ENCODE assay signal across 19 mouse cellular contexts in genomic region chr7:129966771-129967170, GRCm38 (mm10).
DNase-seq lines count a peak whose midpoint lies in the region; ATAC-seq and TF ChIP-seq lines count a peak whose summit lies in the region.
"Had no signal": no experiment of that assay in that cellular context is flagged by ENCODE, and none has a peak within 500 bp of the region (broad histone marks: within the 10 kb centered on the region; RNA-seq: fewer than 3 reads in every experiment).

No protein-coding gene starts in this region.

- ATAC-seq in forebrain, embryonic 14.5 days: no peak
- no peak for ATAC-seq in forebrain, embryonic 12.5 days (ENCODE audit: low FRiP score)
- ATAC-seq in midbrain, embryonic 11.5 days (ENCODE audit: low FRiP score): no peak
- ATAC-seq: hindbrain, embryonic 16.5 days; midbrain, embryonic 15.5 days had no signal

- H3K4me3 ChIP-seq in forebrain, embryonic 14.5 days (ENCODE audit: low read depth, low read length): no peak overlapping the region
- H3K4me3 ChIP-seq in forebrain, embryonic 12.5 days (replicated peaks): no peak overlapping the region
- no peak overlapping the region for H3K4me3 ChIP-seq in heart, adult 2 months
- no peak overlapping the region for H3K4me3 ChIP-seq in midbrain, embryonic 11.5 days (ENCODE audit: low read depth, low read length)
- H3K4me3 ChIP-seq: embryonic facial prominence, embryonic 13.5 days; megakaryocyte, embryonic 14.5 days; midbrain, embryonic 15.5 days had no signal

- peaks cover 8% of the 10 kb centered on the region; the same call in 1 of the 2 replicates for H3K4me1 ChIP-seq in forebrain, embryonic 14.5 days (ENCODE audit: control insufficient read depth, insufficient read depth, low read length)
- H3K4me1 ChIP-seq in forebrain, embryonic 12.5 days: peaks cover 9% of the 10 kb centered on the region
- no peaks in the 10 kb centered on the region for H3K4me1 ChIP-seq in heart, adult 2 months (ENCODE audit: control insufficient read depth, insufficient read depth, low read length)
- 0 out of 2 replicates have a peak, but pooled peaks cover 3% of the 10 kb centered on the region for H3K4me1 ChIP-seq in midbrain, embryonic 11.5 days (ENCODE audit: control insufficient read depth, insufficient read depth, low read length)
- H3K4me1 ChIP-seq: megakaryocyte, embryonic 14.5 days; midbrain, embryonic 15.5 days had no signal

- H3K4me2 ChIP-seq in forebrain, embryonic 14.5 days (ENCODE audit: low read length): no peak overlapping the region
- H3K4me2 ChIP-seq in forebrain, embryonic 12.5 days: no peak overlapping the region
- no peak overlapping the region for H3K4me2 ChIP-seq in midbrain, embryonic 11.5 days
- H3K4me2 ChIP-seq: embryonic facial prominence, embryonic 13.5 days; liver, embryonic 11.5 days; midbrain, embryonic 15.5 days had no signal

- H3K79me2 ChIP-seq in heart, adult 2 months (replicated peaks; ENCODE audit: control insufficient read depth, insufficient read depth, low read length): no peaks in the 10 kb centered on the region

- no peak for TF ChIP-seq EP300 in heart, adult 2 months (IDR thresholded peaks at IDR 0.05; ENCODE audit: insufficient read depth, low read depth, low read length)

- H3K36me3 ChIP-seq in forebrain, embryonic 14.5 days (ENCODE audit: control insufficient read depth, insufficient read depth, low read length): no peaks in the 10 kb centered on the region
- no peaks in the 10 kb centered on the region for H3K36me3 ChIP-seq in forebrain, embryonic 12.5 days (replicated peaks)
- no peaks in the 10 kb centered on the region for H3K36me3 ChIP-seq in heart, adult 2 months (ENCODE audit: control insufficient read depth, insufficient read depth, low read length)
- no peaks in the 10 kb centered on the region for H3K36me3 ChIP-seq in midbrain, embryonic 11.5 days (ENCODE audit: control insufficient read depth, insufficient read depth, low read length)
- H3K36me3 ChIP-seq: embryonic facial prominence, embryonic 13.5 days; G1E; midbrain, embryonic 15.5 days had no signal

- intact Hi-C loops in heart, adult 2 months (cut with DNase I): no loop called here

- no peak overlapping the region for H3K27ac ChIP-seq in forebrain, embryonic 14.5 days (ENCODE audit: low read depth, low read length)
- H3K27ac ChIP-seq in forebrain, embryonic 12.5 days: no peak overlapping the region
- H3K27ac ChIP-seq in heart, adult 2 months: no peak overlapping the region
- H3K27ac ChIP-seq in midbrain, embryonic 11.5 days (ENCODE audit: low read depth, low read length): no peak overlapping the region
- H3K27ac ChIP-seq: embryonic facial prominence, embryonic 13.5 days; midbrain, embryonic 15.5 days had no signal

- H3K9ac ChIP-seq in forebrain, embryonic 14.5 days (ENCODE audit: low read length): no peak overlapping the region
- H3K9ac ChIP-seq in forebrain, embryonic 12.5 days: no peak overlapping the region
- H3K9ac ChIP-seq in heart, adult 2 months (ENCODE audit: low read depth, low read length): no peak overlapping the region
- H3K9ac ChIP-seq in midbrain, embryonic 11.5 days (ENCODE audit: low read length): no peak overlapping the region
- H3K9ac ChIP-seq: embryonic facial prominence, embryonic 13.5 days; midbrain, embryonic 15.5 days had no signal

- no peak for TF ChIP-seq CTCF in heart, adult 2 months (IDR thresholded peaks at IDR 0.05)

- no peaks in the 10 kb centered on the region for H3K27me3 ChIP-seq in forebrain, embryonic 14.5 days (replicated peaks; ENCODE audit: control insufficient read depth, insufficient read depth, low read length)
- H3K27me3 ChIP-seq in forebrain, embryonic 12.5 days: peaks cover 4% of the 10 kb centered on the region; the same call in 1 of the 2 replicates
- H3K27me3 ChIP-seq in heart, adult 2 months (ENCODE audit: control insufficient read depth, insufficient read depth, low read length): no peaks in the 10 kb centered on the region
- no peaks in the 10 kb centered on the region for H3K27me3 ChIP-seq in midbrain, embryonic 11.5 days (ENCODE audit: control insufficient read depth, insufficient read depth, low read length)
- H3K27me3 ChIP-seq: embryonic facial prominence, embryonic 13.5 days; megakaryocyte, embryonic 14.5 days; midbrain, embryonic 15.5 days had no signal

- H3K9me3 ChIP-seq in forebrain, embryonic 14.5 days (replicated peaks; ENCODE audit: control insufficient read depth, low read length): no peaks in the 10 kb centered on the region
- no peaks in the 10 kb centered on the region for H3K9me3 ChIP-seq in forebrain, embryonic 12.5 days
- no peaks in the 10 kb centered on the region for H3K9me3 ChIP-seq in midbrain, embryonic 11.5 days (ENCODE audit: control insufficient read depth, low read length)
- H3K9me3 ChIP-seq: embryonic facial prominence, embryonic 13.5 days; midbrain, embryonic 15.5 days had no signal

- TF ChIP-seq POLR2A in heart, adult 2 months (IDR thresholded peaks at IDR 0.05; ENCODE audit: insufficient read depth, low read depth, low read length): no peak

- peak; percentile 57 for DNase-seq in forebrain, embryonic 14.5 days (ENCODE audit: low spot score)
- peak; percentile 16 to 27 for DNase-seq in right cerebral cortex, adult 2 months (ENCODE audit: low spot score in 2 of 2)
- DNase-seq in right cerebral cortex, postnatal 25 days: no peak
- peak; percentile 52 to 62 for DNase-seq in layer of hippocampus, postnatal 10 days (ENCODE audit: low spot score in 2 of 2)
- DNase-seq in kidney, adult 9 months: no peak
- no peak for DNase-seq in heart, adult 2 months
- DNase-seq in midbrain, embryonic 11.5 days (ENCODE audit: low spot score, missing footprints): no peak
- DNase-seq: cerebellum, adult 9-11 months; gastrocnemius, postnatal 14 days; heart, adult 18-20 months; lung, adult 18-20 months; thymus, postnatal 36 days had no signal

- 88% methylated on average over 2 of the region's 2 CpGs for WGBS in forebrain, embryonic 14.5 days
- 95% methylated on average over 2 of the region's 2 CpGs for WGBS in forebrain, embryonic 12.5 days
- WGBS in heart, adult 2 months: 90% methylated on average over 2 of the region's 2 CpGs
- 97% methylated on average over 2 of the region's 2 CpGs for WGBS in midbrain, embryonic 11.5 days

Comparison
In these comparisons a context has a peak if more than half of its experiments do, and no peak if none do; other contexts are left out.
1. DNase-seq: peak in forebrain, embryonic 14.5 days (single experiment), right cerebral cortex, adult 2 months (2 of 2) and layer of hippocampus, postnatal 10 days (2 of 2); none in right cerebral cortex, postnatal 25 days (single experiment), kidney, adult 9 months (single experiment), heart, adult 2 months (0 of 2) and midbrain, embryonic 11.5 days (single experiment).